Mouse (Mus musculus) olfactory bulb, adult 2 months (tissue): ENCODE measurements around the gene Arfgap1. TPM values are rescaled to one million over a fixed set of nuclear protein-coding genes. Genes with fewer than 3 reads are reported as not detected.

Experiments
- H3K27ac ChIP-seq: fragments of 200-500 bp; 2 replicates; pipeline ENCODE4 v1.5.1; 2012; ENCODE audit warnings: low read depth, low read length; ENCODE audit not compliant: insufficient read depth
- H3K4me1 ChIP-seq: fragments of 200-500 bp; 2 replicates; pipeline ENCODE4 v1.6.1; 2012; ENCODE audit warnings: low read length; ENCODE audit not compliant: control insufficient read depth, insufficient read depth
- H3K4me3 ChIP-seq: fragments of 200-500 bp; 2 replicates; pipeline ENCODE4 v1.5.1; 2012; ENCODE audit warnings: mild to moderate bottlenecking, low read depth, low read length, moderate library complexity; ENCODE audit not compliant: insufficient read depth
- CTCF ChIP-seq: fragments of 200-500 bp; IDR thresholded peaks from 2 replicates; pipeline ENCODE4 v1.5.1; 2012; ENCODE audit warnings: low read depth, mild to moderate bottlenecking, low read length, moderate library complexity; ENCODE audit not compliant: insufficient read depth
- POLR2A ChIP-seq: fragments of 200-500 bp; IDR thresholded peaks from 2 replicates; pipeline ENCODE4 v1.6.1; 2012; ENCODE audit warnings: mild to moderate bottlenecking, low read depth, low read length, moderate library complexity; ENCODE audit not compliant: insufficient read depth
- WGBS: fragments of 180-500 bp; shearing (Covaris S2); methylation state at CpG from one replicate; pipeline ENCODE4 v1.1.7; 2018; 5-methylcytosine and 5-hydroxymethylcytosine counted together
- polyA plus RNA-seq: library from polyadenylated mRNA; stranded (reverse); fragments of >200 nt; gene quantifications from 2 replicates; pipeline ENCODE4 v1.2.4, GENCODE M21; 2012; ENCODE audit warnings: low replicate concordance; ENCODE audit not compliant: missing spikeins, insufficient read depth, insufficient read length

Gene Arfgap1
- polyA plus RNA-seq, 1 experiment = not detected

- H3K4me1 ChIP-seq = no peaks in the 10 kb centered on the region
- 79% methylated on average over 2 of the region's 2 CpGs for WGBS
- H3K27ac ChIP-seq = no peak overlapping the region
- H3K4me3 ChIP-seq = no peak overlapping the region
- TF ChIP-seq CTCF (no peak), POLR2A (no peak)
Measured at GRCm38 (mm10) chr2:180994360-180994759, 27.3 kb downstream of the Arfgap1 start.

GRCm38 (mm10) chr2:180995457-180995856 is 28.4 kb downstream of the Arfgap1 start:
- Histone ChIP-seq H3K4me1 (no peaks in the 10 kb centered on the region), H3K4me3 (no peak overlapping the region), H3K27ac (no peak overlapping the region)
- 81% methylated on average over 4 of the region's 4 CpGs for WGBS
- TF ChIP-seq POLR2A (no peak), CTCF (no peak)

- Histone ChIP-seq H3K4me3 (no peak overlapping the region), H3K27ac (no peak overlapping the region), H3K4me1 (no peaks in the 10 kb centered on the region)
- 3% methylated on average over 5 of the region's 5 CpGs for WGBS
- TF ChIP-seq CTCF (no peak; the same call in 1 of the 2 replicates), POLR2A (no peak)
Measured at GRCm38 (mm10) chr2:180996436-180996835, 29.4 kb downstream of the Arfgap1 start.

GRCm38 (mm10) chr2:180996905-180997304 is 29.9 kb downstream of the Arfgap1 start:
- Histone ChIP-seq H3K4me1 (no peaks in the 10 kb centered on the region), H3K4me3 (no peak overlapping the region), H3K27ac (no peak overlapping the region)
- TF ChIP-seq CTCF (no peak), POLR2A (no peak)
- 78% methylated on average over 3 of the region's 3 CpGs for WGBS

GRCm38 (mm10) chr2:181007054-181007453 is 40.0 kb downstream of the Arfgap1 start:
- no peak for TF ChIP-seq POLR2A
- TF ChIP-seq CTCF = no peak
- no peaks in the 10 kb centered on the region; the same call in 1 of the 2 replicates for H3K4me1 ChIP-seq
- H3K27ac ChIP-seq = no peak overlapping the region
- no peak overlapping the region for H3K4me3 ChIP-seq
- WGBS = 77% methylated on average over 4 of the region's 4 CpGs

- Histone ChIP-seq H3K27ac (no peak overlapping the region), H3K4me3 (no peak overlapping the region), H3K4me1 (no peaks in the 10 kb centered on the region)
- TF ChIP-seq POLR2A (no peak), CTCF (no peak)
- WGBS = 77% methylated on average over 5 of the region's 5 CpGs
Measured at GRCm38 (mm10) chr2:181008339-181008738, 41.3 kb downstream of the Arfgap1 start.

GRCm38 (mm10) chr2:181031406-181031934 is 64.4 kb downstream of the Arfgap1 start:
- Histone ChIP-seq H3K4me1 (no peaks in the 10 kb centered on the region), H3K27ac (no peak overlapping the region), H3K4me3 (no peak overlapping the region)
- TF ChIP-seq POLR2A (no peak), CTCF (no peak)
- WGBS = 70% methylated on average over 11 of the region's 11 CpGs

Other genes starting within 250 kb of the Arfgap1 start
- gene Slc17a9, start 242.0 kb upstream of the Arfgap1 start, polyA plus RNA-seq = not detected in 2 replicates
- not detected in 2 replicates for gene Bhlhe23, start 190.3 kb upstream of the Arfgap1 start, polyA plus RNA-seq
- not detected in 2 replicates for gene Ythdf1, start 46.3 kb upstream of the Arfgap1 start, polyA plus RNA-seq
- not detected in 2 replicates for gene Birc7, start 38.2 kb upstream of the Arfgap1 start, polyA plus RNA-seq
- gene Nkain4, start 12.5 kb upstream of the Arfgap1 start, polyA plus RNA-seq = not detected in 2 replicates
- not detected in 2 replicates for gene Col20a1, start 19.3 kb downstream of the Arfgap1 start, polyA plus RNA-seq
- not detected in 2 replicates for gene Chrna4, start 76.3 kb downstream of the Arfgap1 start, polyA plus RNA-seq
- gene Kcnq2, start 168.1 kb downstream of the Arfgap1 start, polyA plus RNA-seq = 209 TPM in 1 of 2 replicates, not detected in the other
- 147 TPM in 1 of 2 replicates, not detected in the other for gene Eef1a2, start 189.8 kb downstream of the Arfgap1 start, polyA plus RNA-seq
- not detected in 2 replicates for gene Ppdpf, start 220.0 kb downstream of the Arfgap1 start, polyA plus RNA-seq
- gene Ptk6, start 235.6 kb downstream of the Arfgap1 start, polyA plus RNA-seq = not detected in 2 replicates
- gene Srms, start 246.0 kb downstream of the Arfgap1 start, polyA plus RNA-seq = not detected in 2 replicates